Mouse (Mus musculus): ENCODE results near the gene Gm45808.

Gm45808 gene

GRCm38 (mm10) chr7:45447325-45447990 is 39.2 kb downstream of the Gm45808 start:
- no peak for DNase-seq

DNA sequence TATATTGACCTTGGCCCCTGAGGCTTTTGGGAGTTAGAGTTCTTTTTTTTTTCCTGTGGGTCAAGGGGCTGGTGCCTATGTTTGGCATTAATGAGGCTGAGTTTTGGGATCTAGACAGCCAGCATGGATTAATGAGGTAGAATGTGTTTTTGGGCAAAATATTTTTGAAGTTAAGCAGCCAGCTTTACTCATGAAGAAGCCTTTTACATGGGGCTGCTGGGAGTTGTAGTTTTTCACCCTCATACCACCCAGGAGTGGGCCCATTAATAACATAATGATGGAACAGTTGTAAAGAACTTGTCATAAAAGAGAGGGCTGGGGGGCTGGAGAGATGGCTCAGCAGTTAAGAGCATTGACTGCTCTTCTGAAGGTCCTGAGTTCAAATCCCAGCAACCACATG is 40.0 kb downstream of the Gm45808 start:
- DNase-seq: no peak

GRCm38 (mm10) chr7:45443526-45444420 is 42.8 kb downstream of the Gm45808 start:
- no peak for DNase-seq

GRCm38 (mm10) chr7:45437521-45438276 is 48.9 kb downstream of the Gm45808 start, which contains the start of gene Ruvbl2:
Ruvbl2 (minus strand) TSS chr7:45438096.
- DNase-seq: peak; percentile 56

GRCm38 (mm10) chr7:45437046-45437445 is 49.6 kb downstream of the Gm45808 start:
- peak; percentile 39 for DNase-seq

- peak; percentile 51 for DNase-seq
These were observed 50.2 kb downstream of the Gm45808 start for GRCm38 (mm10) chr7:45436444-45436843.

DNA sequence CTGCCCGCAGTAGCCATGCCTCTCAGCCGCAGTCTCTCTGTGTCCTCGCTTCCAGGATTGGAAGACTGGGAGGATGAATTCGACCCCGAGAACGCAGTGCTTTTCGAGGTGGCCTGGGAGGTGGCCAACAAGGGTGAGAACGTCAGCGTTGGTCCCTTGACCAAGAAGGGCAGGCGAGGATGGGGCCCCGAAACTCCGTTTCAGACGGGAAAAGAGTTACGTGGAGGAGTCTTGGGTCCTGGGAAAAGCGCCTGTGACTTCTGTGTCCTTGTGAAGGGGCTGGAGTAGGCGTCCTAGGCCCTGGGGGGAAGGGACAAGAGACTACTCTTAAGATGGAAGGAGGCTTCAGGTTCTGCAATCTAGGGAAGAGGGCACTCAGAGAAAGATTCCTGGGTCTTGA is 51.6 kb downstream of the Gm45808 start:
- no peak for DNase-seq

- DNase-seq: peak; percentile 100
These were observed 52.2 kb downstream of the Gm45808 start, which contains the start of gene Gys1 for GRCm38 (mm10) chr7:45434203-45435015. Gys1 (plus strand) TSS chr7:45434844.

- DNase-seq: no peak
These were observed 52.8 kb downstream of the Gm45808 start for GRCm38 (mm10) chr7:45433835-45434202.

- DNase-seq: no peak
These were observed 60.1 kb downstream of the Gm45808 start for GRCm38 (mm10) chr7:45426556-45426955.

DNA sequence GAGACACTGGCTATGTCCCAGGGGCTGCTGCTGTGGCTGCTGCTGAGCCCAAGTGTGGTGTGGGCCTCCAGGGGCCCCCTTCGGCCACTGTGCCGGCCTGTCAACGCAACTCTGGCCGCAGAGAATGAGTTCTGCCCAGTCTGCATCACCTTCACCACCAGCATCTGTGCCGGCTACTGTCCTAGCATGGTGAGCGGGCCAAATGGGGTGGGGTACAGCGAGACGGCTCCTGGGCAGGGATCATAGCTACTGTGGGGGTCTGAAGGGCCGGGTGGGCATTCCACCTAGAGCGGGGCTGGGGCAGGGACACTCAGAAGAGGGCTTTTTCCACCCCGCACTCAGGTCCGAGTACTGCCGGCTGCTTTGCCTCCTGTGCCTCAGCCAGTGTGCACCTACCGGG is 65.4 kb downstream of the Gm45808 start:
- no peak for DNase-seq

GRCm38 (mm10) chr7:45420615-45420919 is 66.0 kb downstream of the Gm45808 start, which contains the start of gene Lhb:
Lhb (plus strand) TSS chr7:45420820.
- DNase-seq: no peak

DNA sequence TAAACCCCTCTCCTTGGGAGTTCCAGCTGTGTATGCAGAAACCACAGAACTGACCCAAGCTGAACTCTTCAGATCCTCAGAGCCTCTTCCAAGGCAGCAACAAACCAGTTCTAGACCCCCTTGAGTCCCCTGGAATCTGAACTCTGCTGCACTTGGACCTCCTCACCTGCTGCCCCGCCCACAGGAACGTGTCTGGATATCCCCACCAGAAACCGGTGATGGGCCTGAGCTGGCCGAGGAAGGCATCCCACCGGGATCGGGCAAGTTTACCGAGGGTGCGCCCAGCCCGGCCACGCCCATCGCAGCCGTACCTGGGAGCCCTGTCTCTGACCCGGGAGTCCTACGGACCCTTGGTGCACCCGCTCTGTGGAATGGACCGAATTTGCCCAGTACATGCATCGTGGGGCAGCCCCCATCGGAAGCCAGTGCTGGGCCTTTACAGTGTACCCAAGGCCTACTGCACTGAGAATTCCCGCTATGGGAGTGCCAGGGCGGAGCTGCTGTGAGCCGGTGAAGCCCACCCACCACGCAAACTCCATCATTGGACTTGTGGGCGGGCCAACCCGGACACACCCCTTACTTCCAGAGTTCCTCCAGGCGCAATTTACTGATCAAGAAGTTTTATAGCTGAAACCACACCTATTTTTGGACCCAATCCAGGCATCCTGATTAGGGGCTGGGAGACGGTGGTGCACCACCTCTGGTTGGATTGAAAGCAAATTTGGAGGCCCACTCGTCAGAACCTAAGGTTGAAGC is 66.6 kb downstream of the Gm45808 start:
- DNase-seq: no peak

GRCm38 (mm10) chr7:45417962-45418492 is 68.6 kb downstream of the Gm45808 start:
- DNase-seq: no peak

Measured in cerebellum, adult 9-10 months (tissue).